ENCODE assay signal across 16 mouse cellular contexts in genomic region chr13:94231871-94232270, GRCm38 (mm10).
"Had no signal": no experiment of that assay in that cellular context is flagged by ENCODE, and none has a peak within 500 bp of the region (broad histone marks: within the 10 kb centered on the region; RNA-seq: fewer than 3 reads in every experiment).

No protein-coding gene starts in this region.

- ATAC-seq: hindbrain, postnatal 0 days; intestine, embryonic 16.5 days; liver, embryonic 12.5 days had no signal

- DNase-seq: gastrocnemius, postnatal 14 days; gastrocnemius, postnatal 36 days; heart, adult 18-20 months; heart, postnatal 14 days; heart, postnatal 36 days; kidney, adult 11 months; kidney, adult 2 months; kidney, adult 9 months; kidney, postnatal 14 days; kidney, postnatal 36 days; layer of hippocampus, adult 9-11 months; layer of hippocampus, postnatal 36 days; left cerebral cortex, postnatal 4 days had no signal
